Mouse (Mus musculus): Measurements from ENCODE around the gene Hdgfl2.

The Hdgfl2 gene

GRCm38 (mm10) chr17:56148790-56149618 lies 69.6 kb downstream of the Hdgfl2 start:
- intact Hi-C loops (cut with DNase I) = no loop called here

GRCm38 (mm10) chr17:56149897-56150296 lies 70.5 kb downstream of the Hdgfl2 start:
- intact Hi-C loops (cut with DNase I) = no loop called here

Data from adrenal gland (tissue).